Mouse (Mus musculus): ENCODE measurements around the gene Mtg1.
A peak's percentile ranks its signal among the peaks of the same experiment; 100 is the strongest.
"Not testable (repeated sequence)": the region's sequence is repeated elsewhere in the genome, so short reads cannot be mapped to it uniquely, and the experiment has no call there.

The Mtg1 gene

GRCm38 (mm10) chr7:140126934-140127333 is 10.4 kb upstream of the Mtg1 start:
- DNase-seq (ENCODE audit: extremely low read depth, low read depth), result no peak

GRCm38 (mm10) chr7:140127911-140128310 is 9.5 kb upstream of the Mtg1 start:
- DNase-seq (ENCODE audit: extremely low read depth, low read depth), result no peak

- not testable (repeated sequence) for DNase-seq (ENCODE audit: extremely low read depth, low read depth)
Measured at GRCm38 (mm10) chr7:140132184-140132583, 5.2 kb upstream of the Mtg1 start.

GRCm38 (mm10) chr7:140134033-140134432 is 3.3 kb upstream of the Mtg1 start:
- peak; percentile 70 for DNase-seq (ENCODE audit: extremely low read depth, low read depth)

- DNase-seq (ENCODE audit: extremely low read depth, low read depth), result no peak
Measured at GRCm38 (mm10) chr7:140135106-140135770, 2.1 kb upstream of the Mtg1 start.

- no peak for DNase-seq (ENCODE audit: extremely low read depth, low read depth)
Measured at GRCm38 (mm10) chr7:140138021-140138310, 602 bp downstream of the Mtg1 start.

- peak; percentile 53 for DNase-seq (ENCODE audit: extremely low read depth, low read depth)
Measured at GRCm38 (mm10) chr7:140141350-140141749, 4.0 kb downstream of the Mtg1 start.

GRCm38 (mm10) chr7:140144550-140144949 is 7.2 kb downstream of the Mtg1 start:
- no peak for DNase-seq (ENCODE audit: extremely low read depth, low read depth)

GRCm38 (mm10) chr7:140153383-140153782 is 16.0 kb downstream of the Mtg1 start:
- DNase-seq (ENCODE audit: extremely low read depth, low read depth), result no peak

- no peak for DNase-seq (ENCODE audit: extremely low read depth, low read depth)
Measured at GRCm38 (mm10) chr7:140153829-140154217, 16.5 kb downstream of the Mtg1 start.

GRCm38 (mm10) chr7:140154218-140154927 is 17.0 kb downstream of the Mtg1 start, which contains the start of gene Sprn:
TSS of gene Sprn (minus strand) at chr7:140154877.
- no peak for DNase-seq (ENCODE audit: extremely low read depth, low read depth)

GRCm38 (mm10) chr7:140160363-140160762 is 23.0 kb downstream of the Mtg1 start:
- no peak for DNase-seq (ENCODE audit: extremely low read depth, low read depth)

- no peak for DNase-seq (ENCODE audit: extremely low read depth, low read depth)
Measured at GRCm38 (mm10) chr7:140164664-140165063, 27.3 kb downstream of the Mtg1 start, which contains the start of gene Olfr522. TSS of gene Olfr522 (minus strand) at chr7:140164764.

GRCm38 (mm10) chr7:140167950-140168349 is 30.6 kb downstream of the Mtg1 start:
- no peak for DNase-seq (ENCODE audit: extremely low read depth, low read depth)

GRCm38 (mm10) chr7:140169386-140169785 is 32.0 kb downstream of the Mtg1 start:
- no peak for DNase-seq (ENCODE audit: extremely low read depth, low read depth)

- no peak for DNase-seq (ENCODE audit: extremely low read depth, low read depth)
Measured at GRCm38 (mm10) chr7:140170863-140171262, 33.5 kb downstream of the Mtg1 start.

GRCm38 (mm10) chr7:140172936-140173335 is 35.6 kb downstream of the Mtg1 start, which contains the start of gene Olfr523:
TSS of gene Olfr523 (plus strand) at chr7:140173217.
- no peak for DNase-seq (ENCODE audit: extremely low read depth, low read depth)

GRCm38 (mm10) chr7:140179176-140179575 is 41.8 kb downstream of the Mtg1 start:
- DNase-seq (ENCODE audit: extremely low read depth, low read depth), result no peak

GRCm38 (mm10) chr7:140180692-140181091 is 43.3 kb downstream of the Mtg1 start:
- DNase-seq (ENCODE audit: extremely low read depth, low read depth), result no peak

GRCm38 (mm10) chr7:140184206-140184605 is 46.8 kb downstream of the Mtg1 start:
- no peak for DNase-seq (ENCODE audit: extremely low read depth, low read depth)

GRCm38 (mm10) chr7:140186646-140187620 is 49.6 kb downstream of the Mtg1 start:
- no peak for DNase-seq (ENCODE audit: extremely low read depth, low read depth)
